Mouse (Mus musculus): ENCODE data around the gene Blzf1.

Gene Blzf1

DNA sequence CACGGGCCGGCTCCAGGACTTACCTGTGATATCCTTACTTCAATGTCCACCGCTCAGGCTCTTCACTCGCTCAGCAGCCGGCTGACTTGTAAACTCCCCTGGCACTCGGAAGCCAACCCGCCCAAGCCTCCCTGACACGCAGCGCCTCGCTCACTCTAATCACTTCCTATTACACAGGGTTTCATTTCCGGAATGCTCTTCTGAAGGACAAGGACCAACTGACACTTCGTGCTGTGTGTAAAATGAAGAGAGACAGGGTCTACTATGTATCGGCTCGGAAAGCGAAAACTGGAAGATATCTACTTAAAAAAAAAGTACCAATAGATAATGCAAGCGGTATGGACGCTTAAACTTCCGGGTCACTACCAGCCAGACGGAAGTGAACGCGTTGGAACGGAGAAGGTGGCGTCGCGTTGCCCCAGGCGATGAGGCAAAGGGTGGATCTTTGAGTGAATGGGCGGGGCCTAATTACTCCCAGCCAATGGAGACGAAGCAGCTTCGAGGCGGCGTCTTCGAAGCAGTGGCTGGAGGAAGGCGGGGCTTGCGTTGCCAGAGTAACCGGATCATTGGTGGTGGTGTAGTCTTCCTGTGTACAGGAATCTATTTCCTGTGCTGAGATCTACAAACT is at the start of gene Blzf1:
TSS of gene Blzf1 (minus strand) at position 366 of the 628 bp plus-strand sequence.
- in situ Hi-C loops (cut with MboI; ENCODE audit: low pct_unique_long_range_greater_than_20kb in 1 of 2, low sequenced_read_pairs in 2 of 2, unreplicated experiment in 1 of 2) = no loop called here

DNA sequence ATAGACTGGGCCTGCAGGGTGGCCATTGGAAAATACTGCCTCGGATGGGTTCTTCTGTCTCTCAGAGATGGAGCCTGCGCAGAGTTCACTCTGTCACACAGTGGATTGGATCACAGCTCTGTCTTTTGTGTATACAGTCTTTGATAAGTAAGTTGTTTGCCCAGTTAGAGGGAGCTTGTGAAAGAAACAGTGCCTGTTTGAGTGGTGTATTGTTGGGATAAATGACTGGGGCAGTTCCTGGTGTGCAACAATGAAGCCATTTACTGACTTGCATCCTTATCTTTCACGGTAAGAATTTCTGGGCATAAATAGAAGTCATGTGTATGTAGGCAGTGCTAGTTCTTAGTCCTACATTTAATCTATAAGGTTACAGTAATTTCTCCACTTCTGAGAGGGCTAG is 46.2 kb upstream of the Blzf1 start:
- in situ Hi-C loops (cut with MboI; ENCODE audit: low pct_unique_long_range_greater_than_20kb in 1 of 2, low sequenced_read_pairs in 2 of 2, unreplicated experiment in 1 of 2) = no loop called here

- in situ Hi-C loops (cut with MboI; ENCODE audit: low pct_unique_long_range_greater_than_20kb in 1 of 2, low sequenced_read_pairs in 2 of 2, unreplicated experiment in 1 of 2) = no loop called here
Measured at GRCm38 (mm10) chr1:164342161-164342560, 34.9 kb upstream of the Blzf1 start.

- in situ Hi-C loops (cut with MboI; ENCODE audit: low pct_unique_long_range_greater_than_20kb in 1 of 2, low sequenced_read_pairs in 2 of 2, unreplicated experiment in 1 of 2) = no loop called here
Measured at GRCm38 (mm10) chr1:164335846-164336245, 28.6 kb upstream of the Blzf1 start.

GRCm38 (mm10) chr1:164335435-164335834 is 28.1 kb upstream of the Blzf1 start:
- in situ Hi-C loops (cut with MboI; ENCODE audit: low pct_unique_long_range_greater_than_20kb in 1 of 2, low sequenced_read_pairs in 2 of 2, unreplicated experiment in 1 of 2) = no loop called here

- in situ Hi-C loops (cut with MboI; ENCODE audit: low pct_unique_long_range_greater_than_20kb in 1 of 2, low sequenced_read_pairs in 2 of 2, unreplicated experiment in 1 of 2) = no loop called here
Measured at GRCm38 (mm10) chr1:164332559-164332958, 25.3 kb upstream of the Blzf1 start.

DNA sequence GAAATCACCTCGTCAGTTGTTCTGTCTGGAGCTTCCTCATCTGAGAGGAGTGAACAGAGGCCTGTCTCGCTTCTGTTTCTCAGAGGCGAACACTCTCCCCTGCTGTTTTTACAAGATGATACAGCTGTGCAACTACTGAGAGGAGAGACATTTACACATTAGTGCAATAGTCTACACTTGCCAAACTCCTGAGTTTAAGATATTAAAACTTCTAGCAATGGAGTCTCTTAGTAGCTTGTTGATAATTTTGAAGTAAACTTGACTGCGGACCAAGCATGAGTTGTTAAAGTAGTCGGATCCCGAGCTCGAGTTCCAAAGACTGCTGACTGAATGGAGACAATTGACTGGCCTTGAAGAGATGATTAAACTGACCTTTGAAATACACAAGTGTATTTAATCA is 20.5 kb upstream of the Blzf1 start:
- in situ Hi-C loops (cut with MboI; ENCODE audit: low pct_unique_long_range_greater_than_20kb in 1 of 2, low sequenced_read_pairs in 2 of 2, unreplicated experiment in 1 of 2) = no loop called here

DNA sequence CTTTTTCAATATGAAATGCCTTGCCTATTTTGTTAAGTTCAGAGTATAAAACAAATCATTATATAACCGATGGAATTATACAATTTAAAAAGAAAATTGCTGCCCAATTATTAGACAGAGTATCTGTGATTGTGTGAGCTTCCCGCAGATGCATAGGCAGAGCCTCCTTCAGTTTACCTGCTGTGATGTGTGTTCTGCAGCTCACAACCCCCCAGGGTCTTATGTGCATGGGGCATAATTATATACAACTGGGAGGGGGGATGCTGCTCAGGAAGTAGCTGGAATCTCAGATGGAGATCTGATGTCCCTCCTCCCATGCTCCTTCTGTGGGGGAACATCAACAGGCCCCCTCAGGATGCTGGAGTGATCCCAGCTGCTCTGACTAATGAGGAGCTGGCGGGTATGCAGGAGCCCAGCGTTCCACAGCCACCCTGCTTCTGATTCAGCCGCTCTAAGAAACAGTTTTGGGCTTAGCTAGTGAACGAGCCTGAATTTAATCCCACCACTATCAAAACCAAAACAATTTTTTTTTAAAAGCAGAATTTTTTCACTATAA is 19.4 kb upstream of the Blzf1 start:
- in situ Hi-C loops (cut with MboI; ENCODE audit: low pct_unique_long_range_greater_than_20kb in 1 of 2, low sequenced_read_pairs in 2 of 2, unreplicated experiment in 1 of 2) = no loop called here

GRCm38 (mm10) chr1:164324878-164325277 is 17.6 kb upstream of the Blzf1 start:
- in situ Hi-C loops (cut with MboI; ENCODE audit: low pct_unique_long_range_greater_than_20kb in 1 of 2, low sequenced_read_pairs in 2 of 2, unreplicated experiment in 1 of 2) = no loop called here

DNA sequence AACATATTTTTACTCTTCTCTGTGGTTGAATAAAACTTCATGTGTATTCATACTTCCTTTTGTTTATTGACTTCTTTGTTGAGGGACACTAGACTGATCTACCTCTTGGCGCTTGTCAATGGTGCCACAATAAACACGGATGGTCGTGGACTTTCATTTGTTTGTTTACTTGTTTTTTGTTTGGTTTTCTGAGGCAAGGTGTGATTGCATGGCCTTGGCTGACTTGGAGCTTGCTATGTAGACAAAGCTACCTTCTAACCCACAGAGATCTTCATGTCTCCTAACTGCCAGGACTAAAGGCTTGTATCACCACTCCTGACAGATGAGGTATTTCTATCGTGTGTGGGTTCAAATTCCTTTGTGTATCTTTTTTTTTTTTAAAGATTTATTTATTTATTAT is 16.9 kb upstream of the Blzf1 start:
- in situ Hi-C loops (cut with MboI; ENCODE audit: low pct_unique_long_range_greater_than_20kb in 1 of 2, low sequenced_read_pairs in 2 of 2, unreplicated experiment in 1 of 2) = no loop called here

DNA sequence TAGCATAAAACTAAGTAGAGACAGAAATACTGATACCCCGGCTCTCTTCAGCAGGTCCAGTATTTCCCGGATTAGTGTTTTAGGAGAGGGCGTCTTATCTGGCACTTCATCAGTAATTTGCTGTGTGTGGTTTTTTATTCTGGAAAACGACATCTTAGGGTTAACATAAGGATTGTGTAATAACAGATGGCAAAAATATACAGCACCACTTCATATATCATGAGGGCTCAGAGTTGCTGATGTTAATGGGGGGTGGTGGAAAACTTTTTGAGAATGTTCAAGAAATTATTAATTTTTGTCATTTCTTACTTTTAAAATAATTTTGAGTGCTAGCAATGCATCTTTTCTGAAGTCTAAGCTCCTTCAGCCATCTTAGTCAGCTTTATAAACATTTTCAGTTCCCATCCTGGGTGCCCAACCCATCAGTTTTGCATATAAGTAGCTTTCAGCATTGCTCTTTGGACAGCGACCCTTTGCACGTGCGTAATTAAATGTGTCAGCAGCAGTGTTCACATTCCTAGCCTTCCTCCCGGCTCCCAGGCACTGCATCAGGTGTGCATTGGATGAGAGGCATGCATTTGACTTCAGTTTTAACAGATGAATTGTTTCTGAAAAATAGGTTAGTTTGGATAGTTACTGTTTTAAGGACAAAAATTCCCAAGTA is 15.8 kb upstream of the Blzf1 start:
- in situ Hi-C loops (cut with MboI; ENCODE audit: low pct_unique_long_range_greater_than_20kb in 1 of 2, low sequenced_read_pairs in 2 of 2, unreplicated experiment in 1 of 2) = no loop called here

- in situ Hi-C loops (cut with MboI; ENCODE audit: low pct_unique_long_range_greater_than_20kb in 1 of 2, low sequenced_read_pairs in 2 of 2, unreplicated experiment in 1 of 2) = no loop called here
Measured at GRCm38 (mm10) chr1:164321408-164321807, 14.1 kb upstream of the Blzf1 start.

GRCm38 (mm10) chr1:164320731-164321130 is 13.4 kb upstream of the Blzf1 start:
- in situ Hi-C loops (cut with MboI; ENCODE audit: low pct_unique_long_range_greater_than_20kb in 1 of 2, low sequenced_read_pairs in 2 of 2, unreplicated experiment in 1 of 2) = no loop called here

GRCm38 (mm10) chr1:164319542-164320140 is 12.4 kb upstream of the Blzf1 start:
- in situ Hi-C loops (cut with MboI; ENCODE audit: low pct_unique_long_range_greater_than_20kb in 1 of 2, low sequenced_read_pairs in 2 of 2, unreplicated experiment in 1 of 2) = no loop called here

GRCm38 (mm10) chr1:164318474-164318873 is 11.2 kb upstream of the Blzf1 start:
- in situ Hi-C loops (cut with MboI; ENCODE audit: low pct_unique_long_range_greater_than_20kb in 1 of 2, low sequenced_read_pairs in 2 of 2, unreplicated experiment in 1 of 2) = no loop called here

DNA sequence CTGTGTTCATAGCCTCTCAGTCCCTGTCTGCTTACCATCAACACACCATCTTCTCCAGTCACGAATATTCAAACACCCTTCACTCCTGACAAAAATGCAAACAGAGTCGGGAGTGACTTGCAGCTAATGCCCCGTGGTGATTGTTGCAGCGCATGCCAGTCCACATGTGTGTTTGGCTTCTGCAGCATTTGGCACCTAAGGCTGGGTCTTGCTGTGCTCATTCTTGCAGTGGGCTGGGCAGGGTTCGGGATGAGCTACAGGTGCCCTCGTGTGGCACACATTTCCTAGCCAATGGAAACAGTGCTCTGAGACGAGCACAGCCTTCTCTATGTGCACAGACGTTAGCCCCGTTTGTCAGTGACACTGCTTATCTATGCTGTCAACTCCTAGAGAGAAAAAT is 10.0 kb upstream of the Blzf1 start:
- in situ Hi-C loops (cut with MboI; ENCODE audit: low pct_unique_long_range_greater_than_20kb in 1 of 2, low sequenced_read_pairs in 2 of 2, unreplicated experiment in 1 of 2) = no loop called here

DNA sequence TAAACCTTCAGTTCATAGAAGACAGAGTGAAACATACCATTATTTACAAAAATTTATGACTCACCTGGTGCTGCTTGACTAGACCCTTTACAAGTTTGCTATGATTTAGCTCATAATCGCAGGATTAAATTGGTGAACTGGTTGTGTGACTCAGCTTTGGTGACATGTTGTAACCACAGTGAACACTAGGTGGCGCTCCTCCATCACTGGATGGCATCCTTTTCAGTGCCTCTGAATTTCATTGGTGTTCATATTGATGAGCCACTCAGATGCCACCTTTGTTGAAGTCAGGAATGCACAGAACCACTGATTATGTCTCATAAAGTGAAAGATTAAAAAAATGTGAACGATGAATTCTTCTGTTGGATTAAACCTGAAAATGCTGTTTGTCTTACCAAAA is 9.4 kb upstream of the Blzf1 start:
- in situ Hi-C loops (cut with MboI; ENCODE audit: low pct_unique_long_range_greater_than_20kb in 1 of 2, low sequenced_read_pairs in 2 of 2, unreplicated experiment in 1 of 2) = no loop called here

GRCm38 (mm10) chr1:164315266-164315665 is 8.0 kb upstream of the Blzf1 start:
- in situ Hi-C loops (cut with MboI; ENCODE audit: low pct_unique_long_range_greater_than_20kb in 1 of 2, low sequenced_read_pairs in 2 of 2, unreplicated experiment in 1 of 2) = no loop called here

- in situ Hi-C loops (cut with MboI; ENCODE audit: low pct_unique_long_range_greater_than_20kb in 1 of 2, low sequenced_read_pairs in 2 of 2, unreplicated experiment in 1 of 2) = no loop called here
Measured at GRCm38 (mm10) chr1:164314085-164314484, 6.8 kb upstream of the Blzf1 start.

DNA sequence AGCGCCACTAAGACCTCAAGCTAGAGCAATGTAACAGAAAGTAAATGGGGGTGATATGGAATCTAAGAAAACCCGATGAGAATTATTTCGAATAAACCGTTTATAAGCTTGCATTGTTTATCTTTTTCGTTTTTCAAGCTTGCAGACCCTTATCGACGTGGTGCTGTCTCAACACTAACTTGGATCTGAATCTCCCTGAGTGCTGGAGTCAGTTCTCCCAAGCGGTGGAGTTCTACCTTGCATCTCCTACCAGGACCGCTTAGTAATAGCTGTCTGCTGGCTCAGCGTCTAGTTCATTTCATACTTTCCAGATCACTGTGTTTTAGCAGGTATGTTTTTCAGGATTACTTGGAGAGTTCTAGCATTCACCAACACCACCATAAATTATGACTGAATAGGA is 633 bp upstream of the Blzf1 start:
- in situ Hi-C loops (cut with MboI; ENCODE audit: low pct_unique_long_range_greater_than_20kb in 1 of 2, low sequenced_read_pairs in 2 of 2, unreplicated experiment in 1 of 2) = no loop called here

Data from mouse embryonic stem cell (cell line).